Mouse (Mus musculus): Measurements from ENCODE around the gene Adam33. TPM values are rescaled to one million over a fixed set of nuclear protein-coding genes. Genes with fewer than 3 reads are reported as not detected.
"Not testable (repeated sequence)": the region's sequence is repeated elsewhere in the genome, so short reads cannot be mapped to it uniquely, and the experiment has no call there.

Adam33 gene
- polyA plus RNA-seq (2014; fragmentation: Nextera tagmentation; extraction: Ambion mirVana) = 0.60 and 0.73 TPM in 2 replicates

DNA sequence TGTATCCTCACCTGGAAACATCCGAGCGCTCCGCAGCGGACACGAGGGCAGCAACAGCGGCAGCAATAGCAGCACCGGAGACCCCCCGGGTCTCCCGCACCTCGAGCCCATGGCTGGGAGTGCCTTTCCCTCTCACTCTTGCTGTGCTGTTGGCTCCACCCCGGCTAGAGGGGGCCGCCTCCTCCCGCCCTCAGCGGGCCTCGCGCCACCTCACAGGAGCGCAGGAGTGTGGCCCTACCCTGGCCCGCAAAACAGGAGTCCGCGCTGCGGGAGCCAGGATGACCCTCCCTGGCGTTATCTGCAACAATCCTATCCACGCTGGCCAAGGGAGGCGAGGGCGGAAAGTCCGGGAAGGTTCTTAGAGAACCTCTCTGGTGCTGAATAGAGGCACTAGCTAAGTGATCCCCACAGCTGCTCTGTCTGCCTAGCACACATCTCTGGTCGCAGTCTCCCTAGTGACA lies at the start of gene Adam33:
TSS of gene Adam33 (minus strand) at position 411 of the 461 bp plus-strand sequence.
- Histone ChIP-seq H3K9ac (replicated peaks; ENCODE audit: low read depth, low read length) (no peak within 1 kb of the TSS), H3K4me3 (ENCODE audit: low read depth, low read length) (no peak within 1 kb of the TSS), H3K36me3 (ENCODE audit: control insufficient read depth, insufficient read depth, low read length) (no peaks in the 10 kb centered on the region), H3K27ac (ENCODE audit: low read depth, low read length) (no peak within 1 kb of the TSS), H3K9me3 (ENCODE audit: control insufficient read depth, low read length) (no peaks in the 10 kb centered on the region), H3K4me2 (ENCODE audit: low read depth, low read length) (peak within 1 kb of the TSS; percentile 37), H3K4me1 (ENCODE audit: control insufficient read depth, insufficient read depth, low read length) (0 out of 2 replicates have a peak, but pooled peaks cover 4% of the 10 kb centered on the region), H3K27me3 (ENCODE audit: control insufficient read depth, insufficient read depth, low read length) (no peaks in the 10 kb centered on the region)
- WGBS = 5% methylated on average over 13 of the region's 27 CpGs
- peak; percentile 51; the same call in 1 of the 2 replicates for ATAC-seq (ENCODE audit: low read depth)

- 90% methylated on average over 5 of the region's 5 CpGs for WGBS
- H3K4me3 ChIP-seq (ENCODE audit: low read depth, low read length) = no peak overlapping the region
- H3K27me3 ChIP-seq (ENCODE audit: control insufficient read depth, insufficient read depth, low read length) = no peaks in the 10 kb centered on the region
- no peak overlapping the region for H3K9ac ChIP-seq (replicated peaks; ENCODE audit: low read depth, low read length)
- no peak overlapping the region for H3K4me2 ChIP-seq (ENCODE audit: low read depth, low read length)
- ATAC-seq (ENCODE audit: low read depth) = no peak
- no peaks in the 10 kb centered on the region for H3K36me3 ChIP-seq (ENCODE audit: control insufficient read depth, insufficient read depth, low read length)
- H3K4me1 ChIP-seq (ENCODE audit: control insufficient read depth, insufficient read depth, low read length) = no peaks in the 10 kb centered on the region
- no peaks in the 10 kb centered on the region for H3K9me3 ChIP-seq (ENCODE audit: control insufficient read depth, low read length)
- no peak overlapping the region for H3K27ac ChIP-seq (ENCODE audit: low read depth, low read length)
Observed at GRCm38 (mm10) chr2:131105989-131106388, 42.4 kb upstream of the Adam33 start.

- not testable (repeated sequence) for H3K4me3 ChIP-seq (ENCODE audit: low read depth, low read length); H3K27ac ChIP-seq (ENCODE audit: low read depth, low read length); H3K27me3 ChIP-seq (ENCODE audit: control insufficient read depth, insufficient read depth, low read length); H3K9ac ChIP-seq (replicated peaks; ENCODE audit: low read depth, low read length); H3K4me2 ChIP-seq (ENCODE audit: low read depth, low read length); ATAC-seq (ENCODE audit: low read depth); H3K4me1 ChIP-seq (ENCODE audit: control insufficient read depth, insufficient read depth, low read length); H3K36me3 ChIP-seq (ENCODE audit: control insufficient read depth, insufficient read depth, low read length); H3K9me3 ChIP-seq (ENCODE audit: control insufficient read depth, low read length)
- WGBS = 74% methylated on average over 4 of the region's 4 CpGs
Observed at GRCm38 (mm10) chr2:131105061-131105460, 41.4 kb upstream of the Adam33 start.

GRCm38 (mm10) chr2:131104021-131104420 lies 40.4 kb upstream of the Adam33 start:
- 90% methylated on average over 4 of the region's 4 CpGs for WGBS
- Histone ChIP-seq H3K27me3 (ENCODE audit: control insufficient read depth, insufficient read depth, low read length) (no peaks in the 10 kb centered on the region), H3K36me3 (ENCODE audit: control insufficient read depth, insufficient read depth, low read length) (no peaks in the 10 kb centered on the region), H3K4me1 (ENCODE audit: control insufficient read depth, insufficient read depth, low read length) (no peaks in the 10 kb centered on the region), H3K4me2 (ENCODE audit: low read depth, low read length) (no peak overlapping the region), H3K9me3 (ENCODE audit: control insufficient read depth, low read length) (no peaks in the 10 kb centered on the region), H3K4me3 (ENCODE audit: low read depth, low read length) (no peak overlapping the region), H3K27ac (ENCODE audit: low read depth, low read length) (no peak overlapping the region), H3K9ac (replicated peaks; ENCODE audit: low read depth, low read length) (no peak overlapping the region)
- no peak for ATAC-seq (ENCODE audit: low read depth)

DNA sequence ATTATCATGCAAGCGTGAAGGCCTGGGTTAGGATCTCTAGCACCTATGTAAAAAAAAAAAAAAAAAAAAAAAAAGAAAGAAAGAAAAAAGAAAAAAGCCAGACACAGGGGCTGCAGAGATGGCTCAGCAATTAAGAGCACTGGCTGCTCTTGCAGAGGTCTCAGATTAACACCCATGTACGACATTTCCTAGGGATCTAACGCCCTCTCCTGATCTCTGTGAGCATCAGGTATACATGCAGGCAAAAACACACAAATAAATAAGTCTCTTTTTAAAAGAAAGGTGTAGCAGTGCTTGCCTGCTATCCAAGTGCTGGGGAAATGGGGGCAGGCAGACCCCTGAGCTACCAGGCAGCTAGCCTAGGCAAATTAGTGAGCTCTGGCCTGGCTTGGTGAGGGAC lies 37.9 kb upstream of the Adam33 start:
- Histone ChIP-seq H3K27ac (ENCODE audit: low read depth, low read length) (no peak overlapping the region), H3K27me3 (ENCODE audit: control insufficient read depth, insufficient read depth, low read length) (no peaks in the 10 kb centered on the region), H3K4me2 (ENCODE audit: low read depth, low read length) (no peak overlapping the region), H3K36me3 (ENCODE audit: control insufficient read depth, insufficient read depth, low read length) (no peaks in the 10 kb centered on the region), H3K9ac (replicated peaks; ENCODE audit: low read depth, low read length) (no peak overlapping the region), H3K4me3 (ENCODE audit: low read depth, low read length) (no peak overlapping the region), H3K9me3 (ENCODE audit: control insufficient read depth, low read length) (no peaks in the 10 kb centered on the region), H3K4me1 (ENCODE audit: control insufficient read depth, insufficient read depth, low read length) (no peaks in the 10 kb centered on the region)
- no peak for ATAC-seq (ENCODE audit: low read depth)
- WGBS = 71% methylated on average over 3 of the region's 3 CpGs

DNA sequence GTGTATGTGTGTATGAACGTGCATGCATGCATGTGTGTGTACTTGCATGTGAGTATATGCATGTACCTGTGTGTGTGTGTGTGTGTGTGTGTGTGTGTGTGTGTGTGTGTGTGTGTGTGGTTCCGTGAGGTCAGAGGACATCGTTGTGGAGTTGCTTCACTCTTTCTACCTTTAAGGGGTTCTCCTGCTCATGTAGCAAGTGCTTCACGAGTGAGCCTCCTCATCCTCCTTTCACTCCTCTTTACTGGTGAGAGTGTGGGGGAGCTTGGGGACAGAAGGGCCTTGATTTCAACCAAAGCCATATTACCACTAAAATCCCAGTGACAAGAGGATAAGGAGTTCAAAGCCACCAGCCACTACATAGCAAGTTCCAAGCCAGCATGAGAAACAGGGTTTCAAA lies 33.5 kb upstream of the Adam33 start:
- no peak overlapping the region for H3K4me2 ChIP-seq (ENCODE audit: low read depth, low read length)
- H3K9ac ChIP-seq (replicated peaks; ENCODE audit: low read depth, low read length) = no peak overlapping the region
- no peak for ATAC-seq (ENCODE audit: low read depth)
- H3K4me1 ChIP-seq (ENCODE audit: control insufficient read depth, insufficient read depth, low read length) = no peaks in the 10 kb centered on the region
- no peaks in the 10 kb centered on the region for H3K27me3 ChIP-seq (ENCODE audit: control insufficient read depth, insufficient read depth, low read length)
- H3K27ac ChIP-seq (ENCODE audit: low read depth, low read length) = no peak overlapping the region
- WGBS = 79% methylated on average over 4 of the region's 4 CpGs
- no peaks in the 10 kb centered on the region for H3K9me3 ChIP-seq (ENCODE audit: control insufficient read depth, low read length)
- H3K4me3 ChIP-seq (ENCODE audit: low read depth, low read length) = no peak overlapping the region
- H3K36me3 ChIP-seq (ENCODE audit: control insufficient read depth, insufficient read depth, low read length) = no peaks in the 10 kb centered on the region

DNA sequence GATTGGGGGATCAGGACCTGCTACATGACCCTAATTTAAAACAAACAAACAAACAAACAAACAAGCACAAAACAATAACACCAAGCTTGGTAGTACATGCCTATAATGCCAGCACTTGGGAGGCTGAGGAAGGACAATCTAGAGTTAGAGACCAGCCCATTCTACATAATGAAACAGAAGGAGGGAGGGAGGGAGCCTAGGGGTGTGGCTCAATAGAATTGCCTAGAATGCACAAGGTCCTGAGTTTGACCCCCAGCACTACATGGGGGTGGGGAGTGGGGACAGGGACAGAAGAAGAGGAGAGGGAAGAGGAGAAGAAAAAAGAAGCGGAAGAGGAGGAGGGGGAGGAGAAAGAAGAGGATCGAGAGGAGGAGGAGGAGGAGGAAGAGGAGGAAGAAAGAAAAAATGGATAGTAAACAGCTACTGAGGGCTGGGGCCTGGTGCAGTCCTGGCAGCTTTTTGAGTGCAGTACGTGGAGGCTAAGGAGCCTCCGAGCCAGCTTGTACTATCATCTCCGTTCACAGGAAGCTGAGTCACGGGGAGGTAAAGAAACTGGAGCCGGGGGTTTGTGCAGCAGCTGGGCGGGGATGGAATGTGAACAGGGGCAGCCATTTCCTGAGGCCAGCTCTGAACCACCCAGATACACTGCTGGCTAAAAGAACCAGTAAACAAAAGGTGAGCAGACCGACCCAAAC lies 32.6 kb upstream of the Adam33 start:
- Histone ChIP-seq H3K36me3 (ENCODE audit: control insufficient read depth, insufficient read depth, low read length) (no peaks in the 10 kb centered on the region), H3K4me1 (ENCODE audit: control insufficient read depth, insufficient read depth, low read length) (no peaks in the 10 kb centered on the region), H3K9ac (replicated peaks; ENCODE audit: low read depth, low read length) (no peak overlapping the region), H3K9me3 (ENCODE audit: control insufficient read depth, low read length) (no peaks in the 10 kb centered on the region), H3K27ac (ENCODE audit: low read depth, low read length) (0 out of 2 replicates have a peak overlapping the region, but pooled peaks have one; percentile 22), H3K4me2 (ENCODE audit: low read depth, low read length) (no peak overlapping the region), H3K4me3 (ENCODE audit: low read depth, low read length) (no peak overlapping the region), H3K27me3 (ENCODE audit: control insufficient read depth, insufficient read depth, low read length) (no peaks in the 10 kb centered on the region)
- WGBS = 11% methylated on average over 9 of the region's 9 CpGs
- ATAC-seq (ENCODE audit: low read depth) = no peak

DNA sequence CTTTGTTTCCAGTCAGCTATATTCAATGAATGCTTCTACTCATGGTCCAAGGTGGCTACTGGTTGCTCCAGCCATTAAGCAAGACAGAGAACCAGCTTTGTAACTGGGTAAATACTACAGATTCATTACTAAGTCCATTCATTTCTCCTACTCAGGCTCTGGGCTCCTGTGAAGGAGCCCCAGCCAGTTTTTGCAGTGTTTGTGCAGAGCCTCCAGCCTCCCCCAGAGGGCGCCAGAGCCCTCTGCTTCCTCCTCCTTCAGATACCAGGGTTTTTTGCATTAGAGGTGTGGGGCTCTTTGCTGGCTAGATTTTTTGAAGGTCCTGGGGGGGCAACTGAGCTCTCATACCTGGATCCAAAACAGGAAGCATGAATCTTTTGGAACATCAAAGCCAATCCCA lies 31.2 kb upstream of the Adam33 start:
- no peak overlapping the region for H3K4me3 ChIP-seq (ENCODE audit: low read depth, low read length)
- no peaks in the 10 kb centered on the region for H3K9me3 ChIP-seq (ENCODE audit: control insufficient read depth, low read length)
- no peak overlapping the region for H3K27ac ChIP-seq (ENCODE audit: low read depth, low read length)
- ATAC-seq (ENCODE audit: low read depth) = peak; percentile 34; the same call in 1 of the 2 replicates
- 0% methylated on average over 1 of the region's 1 CpGs for WGBS
- H3K36me3 ChIP-seq (ENCODE audit: control insufficient read depth, insufficient read depth, low read length) = no peaks in the 10 kb centered on the region
- H3K9ac ChIP-seq (replicated peaks; ENCODE audit: low read depth, low read length) = no peak overlapping the region
- H3K4me1 ChIP-seq (ENCODE audit: control insufficient read depth, insufficient read depth, low read length) = no peaks in the 10 kb centered on the region
- no peak overlapping the region for H3K4me2 ChIP-seq (ENCODE audit: low read depth, low read length)
- H3K27me3 ChIP-seq (ENCODE audit: control insufficient read depth, insufficient read depth, low read length) = no peaks in the 10 kb centered on the region

DNA sequence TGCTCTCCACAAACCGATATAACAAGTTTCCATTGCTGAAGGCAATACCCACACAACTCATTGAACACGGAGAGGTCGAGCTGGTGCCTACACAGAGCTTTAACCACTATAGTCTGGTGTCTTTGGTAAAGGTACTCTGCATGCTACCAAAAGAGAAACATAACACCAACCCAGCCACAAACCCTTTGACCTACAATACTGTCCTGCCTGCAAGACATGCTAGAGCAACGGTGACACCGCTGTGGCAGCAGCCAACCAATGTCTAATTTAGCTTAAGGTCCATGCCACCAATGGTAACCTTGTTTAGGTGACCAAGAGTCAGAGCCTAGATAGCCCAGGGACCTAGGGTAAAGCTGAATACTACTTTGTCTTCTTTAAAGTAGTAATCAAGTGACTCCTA lies 30.0 kb upstream of the Adam33 start:
- no peaks in the 10 kb centered on the region for H3K4me1 ChIP-seq (ENCODE audit: control insufficient read depth, insufficient read depth, low read length)
- ATAC-seq (ENCODE audit: low read depth) = no peak
- H3K4me3 ChIP-seq (ENCODE audit: low read depth, low read length) = no peak overlapping the region
- H3K27ac ChIP-seq (ENCODE audit: low read depth, low read length) = no peak overlapping the region
- no peak overlapping the region for H3K9ac ChIP-seq (replicated peaks; ENCODE audit: low read depth, low read length)
- WGBS = 85% methylated on average over 5 of the region's 5 CpGs
- no peaks in the 10 kb centered on the region for H3K9me3 ChIP-seq (ENCODE audit: control insufficient read depth, low read length)
- no peak overlapping the region for H3K4me2 ChIP-seq (ENCODE audit: low read depth, low read length)
- H3K27me3 ChIP-seq (ENCODE audit: control insufficient read depth, insufficient read depth, low read length) = no peaks in the 10 kb centered on the region
- no peaks in the 10 kb centered on the region for H3K36me3 ChIP-seq (ENCODE audit: control insufficient read depth, insufficient read depth, low read length)

Measured in neural tube, embryonic 14.5 days (tissue).